Mouse (Mus musculus): ENCODE measurements around the gene Gkap1. TPM values are rescaled to one million over a fixed set of nuclear protein-coding genes. Genes with fewer than 3 reads are reported as not detected.
A peak's percentile ranks its signal among the peaks of the same experiment; 100 is the strongest.

Gkap1 gene
- total and polyA plus RNA-seq, 3 experiments = 26.7 to 34.1 TPM; not detected in 1

DNA sequence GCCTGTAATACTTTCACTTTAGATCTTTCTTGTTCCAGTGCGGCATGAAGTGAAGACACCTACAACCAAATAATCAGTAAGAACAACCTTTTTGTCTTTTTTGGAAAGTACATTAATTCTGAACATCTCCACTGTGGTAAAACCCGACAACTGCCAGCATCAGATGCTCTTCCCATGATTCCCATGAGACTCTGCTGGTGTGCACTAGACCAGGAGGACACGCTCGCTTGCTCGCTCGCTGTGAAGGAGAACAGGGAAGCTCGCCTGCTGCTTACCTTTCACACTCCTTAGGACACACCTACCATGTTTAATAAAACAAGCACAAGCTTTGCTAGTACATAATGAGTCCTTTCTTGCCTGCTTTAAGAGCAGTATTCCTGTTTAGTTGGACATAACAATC, 39.0 kb downstream of the Gkap1 start:
- H3K9me3 ChIP-seq (replicated peaks; ENCODE audit: insufficient read depth, low read length) = no peaks in the 10 kb centered on the region
- H3K9ac ChIP-seq (ENCODE audit: control insufficient read depth, low read depth, low read length, poor library complexity, severe bottlenecking) = no peak overlapping the region
- H3K36me3 ChIP-seq (ENCODE audit: control insufficient read depth in 1 of 2, insufficient read depth in 2 of 2, low read length in 2 of 2) = peaks cover 0 to 4% of the 10 kb centered on the region in 2 experiments; a peak in 2 of 4 replicates
- H3K27me3 ChIP-seq (ENCODE audit: control insufficient read depth in 1 of 2, insufficient read depth in 2 of 2, low read length in 2 of 2) = no peaks in the 10 kb centered on the region
- H3K27ac ChIP-seq (ENCODE audit: control insufficient read depth, low read depth, low read length) = no peak overlapping the region
- H3K79me2 ChIP-seq (ENCODE audit: control insufficient read depth, insufficient read depth, low read length, poor library complexity) = no peaks in the 10 kb centered on the region
- no peak for TF ChIP-seq POLR2AphosphoS5 (IDR thresholded peaks at IDR 0.05; ENCODE audit: borderline replicate concordance, low read depth, low read length)
- no peak for TF ChIP-seq KAT2A (conservative IDR thresholded peaks at IDR 0.05; ENCODE audit: low read depth, low read length)
- TF ChIP-seq RAD21 (IDR thresholded peaks at IDR 0.05; ENCODE audit: low read depth, low read length) = no peak
- no peak for TF ChIP-seq ETS1 (IDR thresholded peaks at IDR 0.05; ENCODE audit: low read depth, low read length)
- no peak for TF ChIP-seq USF2 (IDR thresholded peaks at IDR 0.05; ENCODE audit: borderline replicate concordance in 1 of 2, insufficient read depth in 1 of 2, low read depth in 1 of 2, low read length in 2 of 2)
- no peak for TF ChIP-seq MXI1 (IDR thresholded peaks at IDR 0.05; ENCODE audit: low read depth, low read length)
- TF ChIP-seq USF1 (IDR thresholded peaks at IDR 0.05; ENCODE audit: low read depth, low read length) = no peak
- TF ChIP-seq MYB (IDR thresholded peaks at IDR 0.05; ENCODE audit: low read depth, low read length) = no peak
- TF ChIP-seq TCF12 (IDR thresholded peaks at IDR 0.05; ENCODE audit: low read depth, low read length) = no peak
- TF ChIP-seq GATA1 (IDR thresholded peaks at IDR 0.05; ENCODE audit: low read depth, low read length) = no peak
- TF ChIP-seq ZMIZ1 (IDR thresholded peaks at IDR 0.05; ENCODE audit: low read depth, low read length) = no peak
- no peak for TF ChIP-seq ZKSCAN1 (IDR thresholded peaks at IDR 0.05; ENCODE audit: low read depth, low read length)
- no peak for DNase-seq (ENCODE audit: low read depth, low spot score)
- H3K4me3 ChIP-seq (ENCODE audit: control insufficient read depth in 1 of 2, insufficient read depth in 1 of 2, low read depth in 2 of 2, low read length in 2 of 2) = no peak overlapping the region
- H3K4me1 ChIP-seq (ENCODE audit: control insufficient read depth in 1 of 2, insufficient read depth in 2 of 2, low read length in 2 of 2) = no peaks in the 10 kb centered on the region

DNA sequence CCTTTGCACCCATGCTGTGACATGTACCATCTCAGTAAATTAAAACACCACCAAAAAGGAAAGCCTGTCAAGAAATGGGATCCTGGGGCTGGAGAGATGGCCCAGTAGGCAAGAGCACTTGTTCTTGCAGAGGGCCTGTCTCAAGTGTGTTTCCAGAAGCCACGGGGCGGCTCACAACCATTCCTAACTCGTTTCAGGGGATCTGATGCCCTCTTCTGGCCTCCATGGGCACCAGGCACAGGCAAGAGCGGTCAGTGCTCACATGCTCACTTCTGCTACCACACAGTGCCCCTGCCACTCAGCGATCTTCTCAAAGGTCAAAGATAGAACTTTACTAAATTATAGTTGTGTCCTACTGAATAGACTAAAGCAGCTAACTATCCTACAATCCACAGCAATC, 42.9 kb downstream of the Gkap1 start:
- H3K9ac ChIP-seq (ENCODE audit: control insufficient read depth, low read depth, low read length, poor library complexity, severe bottlenecking) = no peak overlapping the region
- DNase-seq (ENCODE audit: low read depth, low spot score) = no peak
- H3K4me1 ChIP-seq (ENCODE audit: control insufficient read depth in 1 of 2, insufficient read depth in 2 of 2, low read length in 2 of 2) = peaks cover 0 to 4% of the 10 kb centered on the region in 2 experiments; a peak in 1 of 4 replicates
- TF ChIP-seq POLR2AphosphoS2 (IDR thresholded peaks at IDR 0.05; ENCODE audit: low read length) (no peak), RCOR1 (IDR thresholded peaks at IDR 0.05; ENCODE audit: low read depth, low read length) (no peak), UBTF (IDR thresholded peaks at IDR 0.05; ENCODE audit: borderline replicate concordance, insufficient read depth, low read depth, low read length) (no peak), ETS1 (IDR thresholded peaks at IDR 0.05; ENCODE audit: low read depth, low read length) (no peak), MYC (IDR thresholded peaks at IDR 0.05; ENCODE audit: low read depth, low read length) (no peak), ZNF384 (IDR thresholded peaks at IDR 0.05; ENCODE audit: low read depth, low read length) (no peak), CTCF (IDR thresholded peaks at IDR 0.05 in 2 of 3, conservative IDR thresholded peaks at IDR 0.05 in 1 of 3; ENCODE audit: control insufficient read depth in 1 of 3, insufficient read depth in 1 of 3, low read depth in 2 of 3, low read length in 3 of 3, poor library complexity in 1 of 3, severe bottlenecking in 1 of 3) (peak in 2 of 3 experiments; percentile 25 to 26; a peak in 3 of 6 replicates), SMC3 (IDR thresholded peaks at IDR 0.05; ENCODE audit: low read depth, low read length) (0 out of 2 replicates have a peak, but pooled peaks have one; percentile 19), EP300 (IDR thresholded peaks at IDR 0.05; ENCODE audit: low read depth in 1 of 2, low read length in 2 of 2) (no peak), TAL1 (IDR thresholded peaks at IDR 0.05; ENCODE audit: low read length) (no peak), HCFC1 (IDR thresholded peaks at IDR 0.05; ENCODE audit: low read depth, low read length) (no peak), USF1 (IDR thresholded peaks at IDR 0.05; ENCODE audit: low read depth, low read length) (no peak), MYB (IDR thresholded peaks at IDR 0.05; ENCODE audit: low read depth, low read length) (no peak), NRF1 (IDR thresholded peaks at IDR 0.05; ENCODE audit: insufficient read depth, low read depth, low read length, poor library complexity, severe bottlenecking) (no peak), ZMIZ1 (IDR thresholded peaks at IDR 0.05; ENCODE audit: low read depth, low read length) (no peak), MAZ (IDR thresholded peaks at IDR 0.05; ENCODE audit: low read depth, low read length) (no peak), CHD1 (IDR thresholded peaks at IDR 0.05; ENCODE audit: low read depth, low read length) (no peak), RAD21 (IDR thresholded peaks at IDR 0.05; ENCODE audit: low read depth, low read length) (peak; percentile 8)
- H3K4me3 ChIP-seq (ENCODE audit: control insufficient read depth in 1 of 2, insufficient read depth in 1 of 2, low read depth in 2 of 2, low read length in 2 of 2) = no peak overlapping the region
- H3K9me3 ChIP-seq (replicated peaks; ENCODE audit: insufficient read depth, low read length) = no peaks in the 10 kb centered on the region
- H3K27me3 ChIP-seq (ENCODE audit: control insufficient read depth in 1 of 2, insufficient read depth in 2 of 2, low read length in 2 of 2) = no peaks in the 10 kb centered on the region
- H3K27ac ChIP-seq (ENCODE audit: control insufficient read depth, low read depth, low read length) = no peak overlapping the region
- peaks cover 0 to 12% of the 10 kb centered on the region in 2 experiments; a peak in 2 of 4 replicates for H3K36me3 ChIP-seq (ENCODE audit: control insufficient read depth in 1 of 2, insufficient read depth in 2 of 2, low read length in 2 of 2)
- H3K79me2 ChIP-seq (ENCODE audit: control insufficient read depth, insufficient read depth, low read length, poor library complexity) = no peaks in the 10 kb centered on the region
